Mouse (Mus musculus) adrenal gland, postnatal 25 days (tissue): Measurements from ENCODE around the gene Tspan9. TPM values are rescaled to one million over a fixed set of nuclear protein-coding genes. Genes with fewer than 3 reads are reported as not detected.

Source experiments
- DNase-seq: peaks from one replicate; pipeline ENCODE4 v3.0.0; 2021; ENCODE audit warnings: mixed read lengths
- total RNA-seq: library from RNA; stranded (reverse); gene quantifications from 2 replicates; pipeline ENCODE4 v1.2.3, GENCODE M21; 2021

Gene Tspan9
- total RNA-seq, 1 experiment from 2014 or later = 46.6 TPM

DNA sequence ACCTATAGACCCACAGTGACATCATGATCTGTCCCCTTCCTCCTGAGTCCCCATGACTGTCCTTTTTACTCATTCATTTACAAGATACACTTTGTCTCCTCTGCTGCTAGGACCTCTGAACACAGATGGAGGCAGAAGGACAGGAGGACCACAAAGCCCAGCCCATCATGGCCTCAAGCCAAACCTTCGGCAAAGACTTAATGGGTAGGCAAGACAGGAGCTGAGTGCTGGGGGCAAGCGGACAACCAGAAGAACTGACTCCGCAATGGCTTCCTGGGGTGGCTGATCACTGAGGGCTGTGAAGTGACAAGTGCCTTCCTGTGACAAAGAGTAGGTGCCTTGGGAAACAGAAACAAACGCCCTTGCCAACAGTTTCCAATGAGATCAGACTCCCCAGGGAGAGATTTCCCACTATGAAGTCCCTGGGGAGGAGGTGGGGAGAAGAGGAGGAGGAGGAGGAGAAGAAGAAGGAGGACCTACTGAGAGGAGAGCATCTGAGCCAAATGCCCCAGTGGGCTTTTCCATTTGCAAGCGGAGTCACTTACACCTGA lies 67.9 kb downstream of the Tspan9 start:
- DNase-seq = no peak

GRCm38 (mm10) chr6:128070921-128071558 lies 72.4 kb downstream of the Tspan9 start:
- DNase-seq = no peak

- no peak for DNase-seq
These were observed 73.1 kb downstream of the Tspan9 start for GRCm38 (mm10) chr6:128070072-128070872.

GRCm38 (mm10) chr6:128068144-128068543 lies 75.2 kb downstream of the Tspan9 start:
- no peak for DNase-seq

DNA sequence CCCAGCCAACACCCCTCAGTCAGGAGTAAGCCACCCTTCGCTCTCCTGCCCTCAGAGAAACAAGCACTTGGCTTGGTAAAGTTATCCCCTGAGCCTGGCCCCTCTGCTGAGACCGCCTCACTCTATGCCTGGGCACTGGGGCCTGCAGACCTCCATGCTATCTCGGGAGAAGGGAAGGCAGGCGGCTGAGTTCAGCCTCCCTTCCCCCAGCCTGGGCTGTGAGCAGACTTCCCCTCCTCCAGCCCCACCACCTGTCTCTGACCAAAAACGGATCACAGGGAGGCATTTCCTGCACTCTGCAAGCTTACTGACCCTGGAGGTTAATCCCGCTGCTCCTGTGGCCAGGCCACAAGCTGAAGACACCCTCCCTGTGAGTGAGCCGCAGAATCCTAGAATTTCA lies 77.4 kb downstream of the Tspan9 start:
- no peak for DNase-seq

- peak; percentile 60 for DNase-seq
These were observed 79.9 kb downstream of the Tspan9 start for GRCm38 (mm10) chr6:128063501-128063900.

- no peak for DNase-seq
These were observed 80.6 kb downstream of the Tspan9 start for GRCm38 (mm10) chr6:128062784-128063183.

- DNase-seq = no peak
These were observed 81.2 kb downstream of the Tspan9 start for GRCm38 (mm10) chr6:128062216-128062615.

DNA sequence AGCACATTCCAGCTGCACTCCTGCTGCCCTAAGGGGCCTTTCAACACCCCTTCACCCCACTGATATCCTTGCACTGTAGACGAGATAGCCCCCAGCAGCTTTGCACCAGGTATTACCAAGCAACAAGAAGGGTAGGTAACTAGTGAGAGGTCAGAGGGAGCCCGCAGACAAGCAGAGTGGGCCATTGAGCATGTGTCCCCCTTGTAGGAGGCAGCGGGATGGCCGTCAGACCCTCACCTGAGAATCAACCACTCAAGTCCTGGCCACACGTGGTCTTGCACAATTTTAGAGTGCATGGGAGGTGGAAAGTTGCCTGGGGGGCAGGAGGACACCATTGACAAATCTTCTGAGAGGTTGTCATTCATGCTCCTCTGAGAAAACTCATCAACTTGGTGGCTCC lies 82.1 kb downstream of the Tspan9 start:
- no peak for DNase-seq

- DNase-seq = no peak
These were observed 84.8 kb downstream of the Tspan9 start for GRCm38 (mm10) chr6:128058570-128058969.

- no peak for DNase-seq
These were observed 85.2 kb downstream of the Tspan9 start for GRCm38 (mm10) chr6:128058157-128058556.

- no peak for DNase-seq
These were observed 90.2 kb downstream of the Tspan9 start for GRCm38 (mm10) chr6:128053000-128053732.

DNA sequence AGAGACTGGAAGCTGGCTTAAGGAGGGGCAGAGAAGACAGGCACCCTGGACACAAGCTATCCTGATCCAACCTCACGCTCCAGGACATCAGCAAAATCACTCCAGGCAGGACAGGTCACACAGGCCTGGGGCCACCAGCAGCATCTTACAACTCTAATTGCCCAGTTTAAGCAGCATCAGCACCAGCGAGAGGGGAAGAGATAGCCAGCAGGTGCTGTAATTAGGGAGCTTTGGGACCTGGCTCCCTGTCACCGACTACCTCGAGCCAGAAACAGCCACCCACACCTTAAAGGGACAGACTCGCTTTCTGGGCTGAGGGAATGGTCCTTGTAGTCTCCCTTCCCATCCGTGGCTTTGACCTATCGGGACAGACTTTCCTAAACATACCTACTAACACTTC lies 95.7 kb downstream of the Tspan9 start:
- no peak for DNase-seq

DNA sequence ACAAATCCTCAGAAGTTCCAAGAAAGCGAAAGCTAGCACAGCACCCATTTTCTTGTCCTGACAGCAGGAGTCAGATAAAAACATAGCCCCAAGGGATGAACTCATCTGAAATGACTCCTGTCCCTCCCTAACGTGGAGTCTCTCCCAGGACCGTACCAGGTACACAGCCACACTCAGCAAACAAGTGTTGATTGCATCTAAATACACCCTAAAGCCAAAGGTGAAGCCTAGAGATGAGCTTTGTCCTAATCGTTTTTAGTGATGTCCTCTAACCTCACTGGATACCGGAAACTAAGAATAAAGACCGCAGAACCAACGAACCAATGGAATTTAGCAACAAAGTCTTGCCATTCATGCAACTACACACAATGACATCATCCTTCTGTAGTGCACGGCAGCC lies 96.2 kb downstream of the Tspan9 start:
- DNase-seq = no peak

DNA sequence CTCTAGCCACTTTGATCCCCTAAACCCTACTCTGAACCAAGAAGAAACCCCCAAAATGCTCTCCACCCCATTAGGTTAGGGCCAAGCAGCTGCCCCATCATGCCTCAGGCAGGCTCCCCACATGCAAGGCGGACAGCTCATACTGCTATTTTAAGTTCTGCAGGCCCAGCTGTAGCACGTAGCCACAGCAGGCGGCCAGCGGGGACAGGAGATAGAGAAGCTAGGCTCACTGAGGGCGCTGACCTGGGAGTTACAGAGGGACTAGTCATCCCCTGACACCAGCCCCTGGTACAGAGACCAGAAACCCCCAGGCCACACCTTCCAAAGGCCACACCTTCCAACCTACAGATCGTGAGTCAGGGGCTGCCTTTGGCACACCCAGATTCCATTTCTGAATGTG lies 96.6 kb downstream of the Tspan9 start:
- no peak for DNase-seq

DNA sequence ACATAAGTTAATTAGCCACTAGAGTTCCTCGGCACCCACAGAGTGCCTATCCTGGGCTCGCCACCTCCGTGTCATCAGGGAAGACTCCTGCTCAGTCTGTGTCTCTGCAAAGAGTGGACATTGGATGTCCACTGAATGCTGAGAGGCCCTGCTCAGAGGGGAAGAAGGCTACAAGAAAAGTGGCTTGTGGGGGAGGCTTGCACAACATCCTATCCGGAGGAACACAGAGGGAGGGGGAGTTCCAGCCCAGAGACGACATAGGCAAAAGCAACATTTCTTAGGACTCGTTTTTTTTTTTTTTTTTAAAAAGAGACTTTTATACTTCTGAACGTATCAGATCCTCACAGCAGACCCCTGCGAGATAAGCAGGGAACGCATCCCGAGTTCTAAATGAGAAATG lies 98.7 kb downstream of the Tspan9 start:
- no peak for DNase-seq

DNA sequence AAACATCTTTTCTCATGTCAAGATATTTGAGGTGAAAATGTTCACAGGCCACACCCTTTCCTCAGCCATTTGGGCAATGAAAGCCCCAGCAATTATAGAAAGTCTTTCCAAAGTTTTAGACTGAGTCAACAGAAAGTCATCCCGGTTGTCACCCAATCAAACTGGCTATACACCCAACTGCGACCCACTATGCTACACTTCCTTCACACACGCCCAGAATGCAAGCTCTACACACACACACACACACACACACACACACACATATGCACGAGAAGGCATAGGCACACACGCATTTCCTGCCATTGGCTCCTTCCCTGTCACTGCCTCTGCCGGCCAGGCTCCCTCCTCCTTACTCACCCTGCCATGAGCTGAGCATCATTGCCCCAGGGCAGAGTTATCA lies 99.9 kb downstream of the Tspan9 start:
- no peak for DNase-seq

DNA sequence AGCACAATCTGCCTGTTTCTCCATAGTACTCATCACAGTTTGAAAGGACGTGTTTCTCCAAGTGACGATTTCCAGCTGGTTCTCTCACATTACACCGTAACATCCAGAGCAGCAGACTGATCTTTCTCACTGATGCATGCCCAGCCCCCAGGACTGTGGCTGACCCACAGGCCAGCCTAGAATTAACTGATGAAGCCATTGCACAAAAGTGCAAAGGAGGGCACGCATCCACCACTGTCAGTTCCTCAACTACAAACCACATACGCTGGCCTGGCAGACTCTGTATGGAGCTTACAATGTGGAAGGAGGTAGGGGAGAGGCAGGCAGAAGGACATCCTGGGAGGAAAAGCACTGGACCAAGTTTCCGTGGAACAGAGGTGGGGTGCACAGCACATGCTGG lies 101.6 kb downstream of the Tspan9 start:
- no peak for DNase-seq

GRCm38 (mm10) chr6:128039077-128039766 lies 104.2 kb downstream of the Tspan9 start:
- no peak for DNase-seq

DNA sequence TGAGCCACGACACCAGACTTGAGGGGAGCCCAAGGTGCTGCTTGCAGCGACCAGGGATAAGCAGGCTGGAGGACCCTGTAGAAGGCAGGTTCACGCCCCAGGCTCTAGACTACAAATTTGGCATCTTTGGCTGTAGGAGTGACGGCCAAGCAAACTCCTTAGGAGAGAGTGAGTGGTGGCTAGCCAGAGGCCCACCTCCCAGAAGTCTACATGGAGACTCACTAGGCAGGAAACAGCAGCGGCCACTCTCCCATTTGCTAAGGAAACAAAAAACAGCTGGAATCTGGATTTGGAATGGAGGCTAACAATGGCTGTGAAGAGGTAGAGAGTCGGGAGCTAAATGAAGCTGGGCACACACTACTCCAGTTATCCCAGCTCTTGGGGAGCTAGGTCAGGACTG lies 104.8 kb downstream of the Tspan9 start:
- DNase-seq = no peak

DNA sequence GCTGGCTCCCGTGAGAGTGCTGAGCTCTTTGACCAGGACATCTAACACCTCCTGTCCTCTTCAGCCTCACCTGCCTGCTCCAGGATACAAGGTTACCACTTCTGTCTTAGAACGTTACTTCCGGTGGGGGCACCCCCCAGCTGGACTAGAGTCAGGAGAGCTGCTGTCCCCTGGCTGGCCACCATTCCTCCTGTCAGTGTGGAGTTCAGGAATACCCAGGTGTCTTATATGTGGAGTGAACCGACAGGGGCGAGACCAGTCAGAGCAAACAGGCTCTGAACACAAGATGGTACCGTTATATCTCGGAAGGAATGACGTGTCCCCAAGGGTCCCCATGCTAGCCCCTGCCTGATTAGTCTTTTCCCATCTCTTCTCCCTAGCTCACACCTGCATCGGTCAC lies 106.8 kb downstream of the Tspan9 start:
- no peak for DNase-seq

DNA sequence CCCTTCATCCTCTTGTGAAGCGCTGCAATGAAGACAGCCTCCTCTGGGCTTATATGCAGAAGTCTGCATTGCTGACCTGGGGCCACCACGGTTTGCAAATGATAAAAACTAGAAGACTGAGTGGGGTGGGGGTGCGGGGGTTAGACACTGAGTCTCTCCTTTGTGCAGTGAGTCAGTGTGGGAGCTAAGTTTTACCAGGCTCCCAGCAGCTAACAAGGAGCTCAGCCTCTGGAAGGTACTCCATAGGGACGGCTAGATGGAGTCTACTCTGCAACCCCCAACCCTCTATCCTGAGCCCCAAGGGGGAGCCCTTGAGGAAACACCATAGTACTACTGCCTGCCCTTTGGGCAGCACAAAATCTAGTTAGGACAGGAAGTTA lies 107.5 kb downstream of the Tspan9 start:
- no peak for DNase-seq
